Mouse (Mus musculus) thymus, postnatal 10 days (tissue): ENCODE data around the gene Btnl9.
"Not testable (repeated sequence)": the region's sequence is repeated elsewhere in the genome, so short reads cannot be mapped to it uniquely, and the experiment has no call there.

Experiments
- DNase-seq, 2 experiments: peaks; one replicate each; pipeline ENCODE4 v3.0.0; 2021; ENCODE audit warnings: low spot score in 2 of 2

Gene Btnl9

GRCm38 (mm10) chr11:49176047-49176779, 10.7 kb downstream of the Btnl9 start:
- DNase-seq: not testable (repeated sequence)

- peak in 1 of 2 experiments; percentile 13 for DNase-seq
Measured at GRCm38 (mm10) chr11:49175345-49175744, 11.6 kb downstream of the Btnl9 start.

GRCm38 (mm10) chr11:49170576-49170975, 16.4 kb downstream of the Btnl9 start:
- no peak for DNase-seq

GRCm38 (mm10) chr11:49168839-49169611, 17.9 kb downstream of the Btnl9 start:
- DNase-seq: peak in 1 of 2 experiments; percentile 5

- no peak for DNase-seq
Measured at GRCm38 (mm10) chr11:49156821-49157814, 29.8 kb downstream of the Btnl9 start.

- DNase-seq: no peak
Measured at GRCm38 (mm10) chr11:49154077-49154476, 32.9 kb downstream of the Btnl9 start, which contains the start of gene Olfr1394. Olfr1394 (plus strand) TSS chr11:49154377.

GRCm38 (mm10) chr11:49141974-49142373, 45.0 kb downstream of the Btnl9 start, which contains the start of gene Olfr1395:
Olfr1395 (plus strand) TSS chr11:49142274.
- no peak for DNase-seq

- no peak for DNase-seq
Measured at GRCm38 (mm10) chr11:49124169-49124568, 62.8 kb downstream of the Btnl9 start.

GRCm38 (mm10) chr11:49119635-49120034, 67.3 kb downstream of the Btnl9 start:
- DNase-seq: no peak
